Mouse (Mus musculus): ENCODE measurements at regions not wholly inside any gene's neighbourhood (a gene's known extent, or its start where the extent isn't known, plus 50 kb on each side); places are given as distances from the start of the nearest gene placed in this dataset.

DNA sequence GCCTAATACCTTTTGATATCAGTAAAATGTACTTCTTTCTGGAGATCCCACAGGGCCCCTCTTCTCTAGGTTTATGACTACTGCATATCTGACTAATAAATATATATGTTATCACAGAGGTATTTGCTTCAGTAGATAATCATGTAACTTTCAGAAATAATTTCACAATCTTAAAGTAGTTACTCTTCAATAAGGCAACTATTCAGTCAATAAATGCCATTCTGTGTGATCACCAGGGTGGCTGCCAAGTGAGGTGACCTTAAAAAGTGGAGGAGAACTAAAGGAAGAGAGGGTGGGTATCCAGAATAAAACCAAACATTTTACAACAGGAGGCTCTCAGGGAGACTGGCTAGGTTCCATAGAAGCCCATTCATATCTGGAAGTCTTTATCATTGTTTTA, 748.4 kb downstream of the Inhba start:
- no peak for DNase-seq (ENCODE audit: low read depth, low spot score)

DNA sequence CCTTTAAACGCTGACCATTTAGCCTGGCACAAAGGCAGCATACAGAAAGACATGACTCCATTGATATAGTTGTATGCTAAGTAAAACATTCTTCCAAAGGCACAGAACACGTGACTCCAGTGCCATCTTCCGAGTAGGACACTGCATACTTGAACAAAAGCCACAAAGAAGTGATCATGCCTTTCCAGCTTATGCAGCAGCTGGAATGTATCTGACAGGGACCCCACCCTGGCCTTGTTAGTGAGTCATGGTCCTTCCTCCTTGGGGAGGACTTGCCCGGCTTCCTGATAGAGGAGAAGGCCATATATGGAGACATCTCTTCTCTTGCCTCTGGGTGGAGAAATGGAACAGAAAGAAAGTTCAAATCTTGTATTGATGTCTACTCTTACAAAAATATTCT, 749.8 kb downstream of the Inhba start:
- peak; percentile 38 for DNase-seq (ENCODE audit: low read depth, low spot score)

- DNase-seq (ENCODE audit: low read depth, low spot score) = no peak
Measured at GRCm38 (mm10) chr13:16762326-16762725, 750.7 kb downstream of the Inhba start.

GRCm38 (mm10) chr13:16762727-16763512, 751.3 kb downstream of the Inhba start:
- no peak for DNase-seq (ENCODE audit: low read depth, low spot score)

DNA sequence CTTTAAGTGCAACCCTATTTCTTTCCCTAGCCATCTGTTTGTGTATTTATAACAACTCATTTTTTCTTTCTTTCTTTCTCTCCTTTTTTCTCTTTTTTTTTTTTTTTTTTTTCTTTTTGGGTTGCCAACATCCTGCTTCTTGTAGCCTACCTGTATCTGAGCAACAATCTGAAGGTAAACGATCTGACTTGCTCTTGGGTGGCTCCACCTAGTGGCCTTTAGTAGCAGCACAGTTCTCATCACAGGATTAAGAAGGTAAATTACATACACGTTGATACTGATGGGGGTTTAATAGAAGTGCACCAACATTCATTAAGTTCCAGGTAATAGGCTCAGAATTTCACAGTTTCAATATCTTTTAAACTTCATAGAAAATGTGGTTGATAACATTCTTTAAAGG, 752.1 kb downstream of the Inhba start:
- no peak for DNase-seq (ENCODE audit: low read depth, low spot score)

DNA sequence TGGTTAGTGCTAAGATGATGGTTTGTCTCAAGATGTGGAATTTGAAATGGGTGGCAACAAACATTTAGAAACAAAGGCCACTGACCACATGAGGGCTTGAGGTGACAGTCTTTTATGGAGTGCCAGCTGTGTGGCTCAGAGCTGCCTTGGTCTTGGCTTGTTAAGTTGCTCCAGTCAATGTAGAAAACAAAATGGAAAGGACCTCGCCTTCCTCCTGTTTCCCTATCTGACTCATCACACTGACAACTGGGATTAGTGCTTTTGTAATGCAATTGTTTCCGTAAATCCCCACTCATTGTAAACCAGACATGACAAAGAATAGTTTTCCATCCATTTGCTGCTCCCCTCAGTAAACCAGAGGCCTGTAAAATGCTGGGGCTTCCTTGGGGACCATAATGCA, 757.8 kb downstream of the Inhba start:
- DNase-seq (ENCODE audit: low read depth, low spot score) = no peak

GRCm38 (mm10) chr13:16769848-16770422, 758.3 kb downstream of the Inhba start:
- DNase-seq (ENCODE audit: low read depth, low spot score) = no peak

DNA sequence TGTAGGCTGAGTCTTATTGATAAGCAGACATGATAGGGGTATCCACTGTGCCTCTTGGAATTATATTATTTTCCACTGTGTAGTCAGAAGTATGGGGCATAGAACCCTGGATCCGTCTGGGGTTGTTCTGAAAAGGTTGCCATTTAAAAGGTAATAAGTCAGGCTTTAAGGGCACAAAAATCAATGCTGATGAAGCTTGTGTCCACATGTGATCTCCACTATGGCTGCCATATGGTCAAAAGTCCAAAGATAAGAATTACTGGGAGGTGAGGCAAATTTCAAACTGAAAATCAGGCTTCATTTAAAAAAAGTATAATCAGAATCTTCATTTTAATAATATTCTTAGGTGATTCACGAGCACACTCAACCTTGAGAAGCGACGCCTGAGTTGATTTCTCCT, 760.2 kb downstream of the Inhba start:
- DNase-seq (ENCODE audit: low read depth, low spot score) = no peak

- no peak for DNase-seq (ENCODE audit: low read depth, low spot score)
Measured at GRCm38 (mm10) chr13:16805560-16805959, 793.9 kb downstream of the Inhba start.

All from skeletal muscle tissue, adult 2 months (tissue).